ENCODE assay signal across 19 mouse cellular contexts in genomic region chr5:39624218-39624590, GRCm38 (mm10).
DNase-seq lines count a peak whose midpoint lies in the region; ATAC-seq and TF ChIP-seq lines count a peak whose summit lies in the region.
"Had no signal": no experiment of that assay in that cellular context is flagged by ENCODE, and none has a peak within 500 bp of the region (broad histone marks: within the 10 kb centered on the region; RNA-seq: fewer than 3 reads in every experiment).

No protein-coding gene starts in this region.

- H3K4me3 ChIP-seq in heart, embryonic 11.5 days (ENCODE audit: low read depth, low read length), result no peak overlapping the region
- no peak overlapping the region for H3K4me3 ChIP-seq in embryonic fibroblast, embryonic 13.5 days (ENCODE audit: insufficient read depth, low read length)
- H3K4me3 ChIP-seq in thymus, adult 2 months (ENCODE audit: control insufficient read depth, insufficient read depth, low read length), result no peak overlapping the region
- H3K4me3 ChIP-seq: hindbrain, embryonic 15.5 days; liver, embryonic 13.5 days; lung, embryonic 15.5 days; megakaryocyte, embryonic 14.5 days had no signal

- no peaks in the 10 kb centered on the region for H3K9me3 ChIP-seq in heart, embryonic 11.5 days (replicated peaks; ENCODE audit: control insufficient read depth, low read length)
- H3K9me3 ChIP-seq: hindbrain, embryonic 15.5 days; liver, embryonic 13.5 days; lung, embryonic 15.5 days; megakaryocyte, embryonic 14.5 days had no signal

- H3K9ac ChIP-seq in heart, embryonic 11.5 days (ENCODE audit: low read depth, low read length), result no peak overlapping the region
- H3K9ac ChIP-seq: forebrain, postnatal 0 days; hindbrain, embryonic 15.5 days; liver, embryonic 13.5 days; lung, embryonic 15.5 days had no signal

- intact Hi-C loops in heart, postnatal 10 days (cut with DNase I), result no loop called here

- H3K4me1 ChIP-seq in heart, embryonic 11.5 days (ENCODE audit: control insufficient read depth, insufficient read depth, low read length), result no peaks in the 10 kb centered on the region; the same call in 1 of the 2 replicates
- H3K4me1 ChIP-seq in embryonic fibroblast, embryonic 13.5 days (ENCODE audit: control insufficient read depth, insufficient read depth, low read length), result no peaks in the 10 kb centered on the region
- H3K4me1 ChIP-seq in thymus, adult 2 months (replicated peaks; ENCODE audit: control insufficient read depth, insufficient read depth, low read length), result no peaks in the 10 kb centered on the region
- H3K4me1 ChIP-seq: liver, embryonic 13.5 days; lung, embryonic 15.5 days had no signal

- H3K4me2 ChIP-seq in heart, embryonic 11.5 days, result no peak overlapping the region
- H3K4me2 ChIP-seq: hindbrain, embryonic 15.5 days; liver, embryonic 13.5 days; lung, embryonic 15.5 days had no signal

- DNase-seq in heart, adult 11 months, result peak; percentile 93
- peak; percentile 25 to 39 for DNase-seq in heart, postnatal 10 days
- DNase-seq in heart, adult 8-10 months (ENCODE audit: low spot score), result no peak
- peak; percentile 29 for DNase-seq in retina, postnatal 1 day
- DNase-seq in retina, embryonic 14.5 days (ENCODE audit: low spot score), result no peak
- no peak for DNase-seq in thymus, adult 2 months
- DNase-seq: adrenal gland, adult 2 months; cerebellum, adult 18-20 months; cerebellum, postnatal 36 days; kidney, adult 8-10 months; kidney, postnatal 14 days; layer of hippocampus, postnatal 36 days; liver, embryonic 13.5 days had no signal

- no peak for TF ChIP-seq CTCF in embryonic fibroblast, embryonic 13.5 days (IDR thresholded peaks at IDR 0.05; ENCODE audit: borderline replicate concordance, insufficient read depth, low read length)
- TF ChIP-seq CTCF in thymus, adult 2 months (IDR thresholded peaks at IDR 0.05; ENCODE audit: borderline replicate concordance, control insufficient read depth, extremely low read depth, insufficient read depth, low read length, poor library complexity), result no peak

- 57% methylated on average over 4 of the region's 4 CpGs for WGBS in heart, embryonic 11.5 days (ENCODE audit: insufficient replicate concordance)
- 95% methylated on average over 4 of the region's 4 CpGs for WGBS in thymus, adult 2 months

- H3K27ac ChIP-seq in heart, embryonic 11.5 days (ENCODE audit: low read depth, low read length), result no peak overlapping the region
- peak overlapping the region; percentile 65 for H3K27ac ChIP-seq in embryonic fibroblast, embryonic 13.5 days (ENCODE audit: insufficient read depth, low read length)
- no peak overlapping the region for H3K27ac ChIP-seq in thymus, adult 2 months (ENCODE audit: control insufficient read depth, insufficient read depth, low read length)
- H3K27ac ChIP-seq: liver, embryonic 13.5 days; lung, embryonic 15.5 days had no signal

- no peaks in the 10 kb centered on the region for H3K36me3 ChIP-seq in heart, embryonic 11.5 days (ENCODE audit: control insufficient read depth, insufficient read depth, low read length)
- H3K36me3 ChIP-seq in thymus, adult 2 months (ENCODE audit: control insufficient read depth, insufficient read depth, low read length), result no peaks in the 10 kb centered on the region
- H3K36me3 ChIP-seq: hindbrain, embryonic 15.5 days; liver, embryonic 13.5 days; lung, embryonic 15.5 days had no signal

- no peak for TF ChIP-seq POLR2A in embryonic fibroblast, embryonic 13.5 days (IDR thresholded peaks at IDR 0.05; ENCODE audit: low read depth, low read length)
- TF ChIP-seq POLR2A in thymus, adult 2 months (IDR thresholded peaks at IDR 0.05; ENCODE audit: control insufficient read depth, extremely low read depth, insufficient read depth, low read length, poor library complexity), result no peak

- ATAC-seq in heart, embryonic 11.5 days (replicated peaks; ENCODE audit: insufficient number of reproducible peaks, low FRiP score, low TSS enrichment), result no peak

- no peaks in the 10 kb centered on the region for H3K27me3 ChIP-seq in heart, embryonic 11.5 days (ENCODE audit: control insufficient read depth, insufficient read depth, low read length)
- no peaks in the 10 kb centered on the region for H3K27me3 ChIP-seq in thymus, adult 2 months (ENCODE audit: control insufficient read depth, insufficient read depth, low read length)
- H3K27me3 ChIP-seq: hindbrain, embryonic 15.5 days; liver, embryonic 13.5 days; lung, embryonic 15.5 days; megakaryocyte, embryonic 14.5 days had no signal

Comparison
In these comparisons a context has a peak if more than half of its experiments do, and no peak if none do; other contexts are left out.
1. DNase-seq: peak in heart, adult 11 months (single experiment), heart, postnatal 10 days (2 of 2) and retina, postnatal 1 day (single experiment); none in heart, adult 8-10 months (single experiment), retina, embryonic 14.5 days (single experiment) and thymus, adult 2 months (single experiment).